Mouse (Mus musculus) kidney, embryonic 15.5 days (tissue): ENCODE data around the gene Phf20. TPM values are rescaled to one million over a fixed set of nuclear protein-coding genes. Genes with fewer than 3 reads are reported as not detected.
"Not testable (repeated sequence)": the region's sequence is repeated elsewhere in the genome, so short reads cannot be mapped to it uniquely, and the experiment has no call there.

Source experiments
- ATAC-seq: fragments of 200-750 bp; cut with Nextera tagmentation; replicated peaks from 2 replicates; pipeline ENCODE4 v1.8.0; 2017; ENCODE audit warnings: moderate TSS enrichment; ENCODE audit not compliant: low FRiP score
- H3K27ac ChIP-seq: fragments of 300-500 bp; sonication (generic); 2 replicates; pipeline ENCODE4 v1.5.1; 2015; ENCODE audit warnings: mild to moderate bottlenecking, inconsistent platforms
- H3K27me3 ChIP-seq: fragments of 300-500 bp; sonication (generic); 2 replicates; pipeline ENCODE4 v1.6.1; 2015; ENCODE audit warnings: inconsistent platforms
- H3K36me3 ChIP-seq: fragments of 300-500 bp; sonication (generic); 2 replicates; pipeline ENCODE4 v1.6.1; 2015; ENCODE audit warnings: inconsistent platforms
- H3K4me1 ChIP-seq: fragments of 300-500 bp; sonication (generic); 2 replicates; pipeline ENCODE4 v1.6.1; 2015; ENCODE audit warnings: inconsistent platforms
- H3K4me2 ChIP-seq: fragments of 300-500 bp; sonication (generic); 2 replicates; pipeline ENCODE4 v1.6.1; 2015; ENCODE audit warnings: moderate library complexity, mild to moderate bottlenecking, inconsistent platforms
- H3K4me3 ChIP-seq: fragments of 300-500 bp; sonication (generic); replicated peaks from 2 replicates; pipeline ENCODE4 v1.5.1; 2015; ENCODE audit warnings: mild to moderate bottlenecking, inconsistent platforms
- H3K9ac ChIP-seq: fragments of 300-500 bp; sonication (generic); 2 replicates; pipeline ENCODE4 v1.6.1; 2015; ENCODE audit warnings: mild to moderate bottlenecking, inconsistent platforms
- H3K9me3 ChIP-seq: fragments of 300-500 bp; sonication (generic); replicated peaks from 2 replicates; pipeline ENCODE4 v1.6.1; 2016; ENCODE audit warnings: inconsistent platforms
- WGBS: fragments of 180-500 bp; shearing (Covaris S2); methylation state at CpG from one replicate; pipeline ENCODE4 v1.1.7; 2015; ENCODE audit warnings: mixed read lengths; 5-methylcytosine and 5-hydroxymethylcytosine counted together
- polyA plus RNA-seq: library from polyadenylated mRNA; unstranded; fragments of >200 nt; fragmentation: Nextera tagmentation; extraction: Ambion mirVana; gene quantifications from 2 replicates; pipeline ENCODE4 v1.2.1, GENCODE M21; 2015

The Phf20 gene
- polyA plus RNA-seq, 1 experiment from 2014 or later: 78.4 TPM

- Histone ChIP-seq H3K27ac (no peak overlapping the region), H3K9me3 (no peaks in the 10 kb centered on the region), H3K4me3 (no peak overlapping the region), H3K36me3 (peaks cover 44% of the 10 kb centered on the region), H3K4me1 (peaks cover 25% of the 10 kb centered on the region), H3K4me2 (no peak overlapping the region), H3K9ac (no peak overlapping the region), H3K27me3 (no peaks in the 10 kb centered on the region)
- WGBS: 90% methylated on average over 6 of the region's 6 CpGs
- ATAC-seq: no peak
These were observed 7.7 kb downstream of the Phf20 start for GRCm38 (mm10) chr2:156203917-156204316.

GRCm38 (mm10) chr2:156217786-156218185 is 21.5 kb downstream of the Phf20 start:
- Histone ChIP-seq H3K27ac (no peak overlapping the region), H3K4me1 (no peaks in the 10 kb centered on the region), H3K9ac (no peak overlapping the region), H3K9me3 (no peaks in the 10 kb centered on the region), H3K4me2 (no peak overlapping the region), H3K4me3 (no peak overlapping the region), H3K36me3 (peaks cover 29% of the 10 kb centered on the region), H3K27me3 (no peaks in the 10 kb centered on the region)
- no peak for ATAC-seq
- WGBS: 88% methylated on average over 1 of the region's 1 CpGs

GRCm38 (mm10) chr2:156222100-156222499 is 25.8 kb downstream of the Phf20 start:
- H3K36me3 ChIP-seq: peaks cover 57% of the 10 kb centered on the region
- ATAC-seq: no peak

DNA sequence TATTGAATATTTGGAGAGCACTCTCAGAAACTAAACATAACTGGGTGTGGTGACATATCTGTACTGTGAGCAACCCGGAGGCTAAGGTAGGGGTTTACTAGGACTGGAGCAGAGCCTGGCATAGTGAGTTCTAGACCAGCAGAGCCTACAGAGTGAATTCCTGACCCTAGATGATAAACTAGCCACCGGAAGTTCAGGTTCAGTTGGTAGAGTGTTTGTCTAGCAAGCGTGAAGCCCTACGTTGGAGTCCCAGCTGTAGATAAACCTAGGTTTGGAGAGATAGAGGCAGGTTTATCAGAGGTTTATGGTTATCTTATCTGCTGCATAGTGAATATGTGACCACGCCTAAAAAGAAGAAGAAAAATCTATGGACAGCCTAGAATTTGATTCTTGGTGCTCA is 27.8 kb downstream of the Phf20 start:
- 88% methylated on average over 5 of the region's 5 CpGs for WGBS

More at GRCm38 (mm10) chr2:156222100-156222499, 25.8 kb downstream of the Phf20 start:
- H3K27ac ChIP-seq: no peak overlapping the region
- no peaks in the 10 kb centered on the region for H3K27me3 ChIP-seq
- H3K9me3 ChIP-seq: no peaks in the 10 kb centered on the region
- H3K4me3 ChIP-seq: no peak overlapping the region
- no peaks in the 10 kb centered on the region for H3K4me1 ChIP-seq
- H3K4me2 ChIP-seq: no peak overlapping the region
- H3K9ac ChIP-seq: no peak overlapping the region

DNA sequence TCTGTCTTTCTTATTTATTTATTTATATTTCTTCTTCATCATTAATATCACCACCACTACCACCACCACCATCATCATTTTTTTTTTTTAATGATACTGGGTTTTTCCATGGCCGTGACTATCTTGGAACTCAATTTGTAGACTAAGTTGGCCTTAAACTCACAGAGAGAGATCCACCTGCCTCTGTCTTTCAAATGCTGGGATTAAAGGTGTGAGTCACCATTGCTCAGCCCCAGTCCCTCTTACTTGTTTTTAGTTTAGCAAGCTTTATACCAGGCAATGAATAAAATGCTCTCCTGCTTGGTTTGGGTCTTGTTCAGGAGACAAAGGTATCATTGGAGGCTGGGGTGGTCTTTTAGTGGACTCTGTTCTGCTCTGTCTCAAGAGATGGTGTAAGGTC is 31.4 kb downstream of the Phf20 start:
- Histone ChIP-seq H3K4me3 (no peak overlapping the region), H3K4me1 (no peaks in the 10 kb centered on the region), H3K9me3 (no peaks in the 10 kb centered on the region), H3K27ac (no peak overlapping the region), H3K36me3 (peaks cover 89% of the 10 kb centered on the region), H3K4me2 (no peak overlapping the region), H3K27me3 (no peaks in the 10 kb centered on the region), H3K9ac (no peak overlapping the region)
- WGBS: 94% methylated on average over 1 of the region's 1 CpGs
- ATAC-seq: no peak

More for the DNA sequence above, 27.8 kb downstream of the Phf20 start:
- Histone ChIP-seq H3K4me2 (no peak overlapping the region), H3K9me3 (no peaks in the 10 kb centered on the region), H3K36me3 (peaks cover 77% of the 10 kb centered on the region), H3K9ac (no peak overlapping the region), H3K4me3 (no peak overlapping the region), H3K4me1 (no peaks in the 10 kb centered on the region), H3K27me3 (no peaks in the 10 kb centered on the region), H3K27ac (no peak overlapping the region)
- ATAC-seq: no peak

DNA sequence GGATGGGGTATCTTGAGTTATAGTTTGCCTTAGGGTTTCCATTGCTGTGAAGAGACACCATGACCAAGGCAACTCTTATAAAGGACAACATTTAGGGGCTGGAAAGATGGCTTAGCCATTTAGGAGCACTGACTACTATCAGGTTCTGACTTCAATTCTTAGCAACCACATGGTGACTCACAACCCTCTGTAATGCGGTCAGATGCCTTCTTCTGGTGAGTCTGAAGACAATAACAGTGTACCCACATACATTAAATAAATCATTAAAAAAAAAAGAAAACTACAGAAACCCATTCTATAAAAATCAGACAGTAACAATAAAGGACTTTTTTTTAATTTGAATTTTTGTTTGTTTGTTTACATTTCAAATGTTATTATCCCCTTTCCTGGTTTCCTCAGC is 32.9 kb downstream of the Phf20 start:
- Histone ChIP-seq H3K4me2 (no peak overlapping the region), H3K27ac (no peak overlapping the region), H3K9ac (no peak overlapping the region), H3K4me1 (no peaks in the 10 kb centered on the region), H3K27me3 (no peaks in the 10 kb centered on the region), H3K4me3 (no peak overlapping the region), H3K9me3 (no peaks in the 10 kb centered on the region), H3K36me3 (peaks cover 86% of the 10 kb centered on the region)
- 91% methylated on average over 1 of the region's 1 CpGs for WGBS
- ATAC-seq: no peak

GRCm38 (mm10) chr2:156231340-156231739 is 35.1 kb downstream of the Phf20 start:
- Histone ChIP-seq H3K9ac (no peak overlapping the region), H3K4me3 (no peak overlapping the region), H3K4me1 (no peaks in the 10 kb centered on the region), H3K9me3 (no peaks in the 10 kb centered on the region), H3K36me3 (peaks cover 85% of the 10 kb centered on the region), H3K27ac (no peak overlapping the region), H3K4me2 (no peak overlapping the region), H3K27me3 (no peaks in the 10 kb centered on the region)
- no peak for ATAC-seq

GRCm38 (mm10) chr2:156233275-156233948 is 37.1 kb downstream of the Phf20 start:
- Histone ChIP-seq H3K9ac (no peak overlapping the region), H3K4me1 (no peaks in the 10 kb centered on the region), H3K27me3 (no peaks in the 10 kb centered on the region), H3K4me3 (no peak overlapping the region), H3K4me2 (no peak overlapping the region), H3K27ac (no peak overlapping the region), H3K9me3 (no peaks in the 10 kb centered on the region), H3K36me3 (peaks cover 82% of the 10 kb centered on the region)
- no peak for ATAC-seq
- 88% methylated on average over 3 of the region's 3 CpGs for WGBS

DNA sequence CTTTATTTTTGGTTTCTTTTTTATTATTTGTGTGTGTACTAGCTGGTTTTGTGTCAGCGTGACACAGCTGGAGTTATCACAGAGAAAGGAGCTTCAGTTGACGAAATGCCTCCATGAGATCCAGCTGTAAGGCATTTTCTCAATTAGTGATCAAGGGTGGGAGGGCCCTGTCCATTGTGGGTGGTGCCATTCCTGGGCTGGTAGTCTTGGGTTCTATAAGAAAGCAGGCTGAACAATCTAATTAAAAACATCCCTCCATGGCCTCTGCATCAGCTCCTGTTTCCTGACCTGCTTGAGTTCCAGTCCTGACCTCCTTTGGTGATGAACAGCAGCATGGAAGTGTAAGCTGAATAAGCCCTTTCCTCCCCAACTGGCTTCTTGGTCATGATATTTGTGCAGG is 37.8 kb downstream of the Phf20 start:
- peaks cover 79% of the 10 kb centered on the region for H3K36me3 ChIP-seq
- not testable (repeated sequence) for H3K27ac ChIP-seq, H3K27me3 ChIP-seq, H3K4me2 ChIP-seq, H3K9ac ChIP-seq, H3K9me3 ChIP-seq, ATAC-seq, H3K4me1 ChIP-seq, H3K4me3 ChIP-seq
- 75% methylated on average over 2 of the region's 2 CpGs for WGBS

- H3K9ac ChIP-seq: no peak overlapping the region
- H3K36me3 ChIP-seq: peaks cover 83% of the 10 kb centered on the region
- no peaks in the 10 kb centered on the region for H3K9me3 ChIP-seq
- no peaks in the 10 kb centered on the region for H3K4me1 ChIP-seq
- no peak overlapping the region for H3K4me2 ChIP-seq
- H3K27me3 ChIP-seq: no peaks in the 10 kb centered on the region
- H3K4me3 ChIP-seq: no peak overlapping the region
- H3K27ac ChIP-seq: no peak overlapping the region
- ATAC-seq: no peak
- WGBS: 89% methylated on average over 4 of the region's 4 CpGs
These were observed 39.6 kb downstream of the Phf20 start for GRCm38 (mm10) chr2:156235847-156236246.

- no peak overlapping the region for H3K27ac ChIP-seq
- 90% methylated on average over 2 of the region's 2 CpGs for WGBS
- no peaks in the 10 kb centered on the region for H3K27me3 ChIP-seq
- no peaks in the 10 kb centered on the region for H3K4me1 ChIP-seq
- no peak overlapping the region for H3K4me3 ChIP-seq
- H3K9me3 ChIP-seq: no peaks in the 10 kb centered on the region
- peaks cover 67% of the 10 kb centered on the region for H3K36me3 ChIP-seq
- no peak overlapping the region for H3K4me2 ChIP-seq
- no peak for ATAC-seq
- H3K9ac ChIP-seq: no peak overlapping the region
These were observed 45.4 kb downstream of the Phf20 start for GRCm38 (mm10) chr2:156241662-156242061.

DNA sequence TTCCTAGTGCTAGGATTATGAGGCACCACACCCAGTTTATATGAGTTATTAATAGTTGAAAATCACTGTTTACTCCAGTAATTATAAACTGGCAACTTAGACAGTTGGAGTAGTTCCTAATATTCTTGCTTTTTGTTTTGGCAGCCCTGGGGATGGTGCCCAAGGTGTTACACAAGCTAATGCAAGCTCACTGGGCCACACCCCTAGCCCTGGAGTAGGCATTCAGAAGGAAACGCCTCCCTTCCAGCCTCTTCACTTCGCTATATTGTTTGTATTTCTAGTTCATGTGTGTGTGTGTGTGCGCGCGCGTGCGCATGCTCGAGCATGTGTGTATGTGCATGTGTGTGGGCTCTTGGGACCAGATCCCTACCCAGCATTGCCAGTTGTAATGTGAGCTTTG is 46.7 kb downstream of the Phf20 start:
- Histone ChIP-seq H3K4me1 (no peaks in the 10 kb centered on the region), H3K4me2 (no peak overlapping the region), H3K9me3 (no peaks in the 10 kb centered on the region), H3K27me3 (no peaks in the 10 kb centered on the region), H3K27ac (no peak overlapping the region), H3K9ac (no peak overlapping the region), H3K4me3 (no peak overlapping the region), H3K36me3 (peaks cover 70% of the 10 kb centered on the region)
- 92% methylated on average over 8 of the region's 8 CpGs for WGBS
- no peak for ATAC-seq

- Histone ChIP-seq H3K9me3 (no peaks in the 10 kb centered on the region), H3K4me1 (no peaks in the 10 kb centered on the region), H3K4me3 (no peak overlapping the region), H3K27me3 (no peaks in the 10 kb centered on the region), H3K36me3 (peaks cover 67% of the 10 kb centered on the region), H3K4me2 (no peak overlapping the region), H3K9ac (no peak overlapping the region), H3K27ac (no peak overlapping the region)
- ATAC-seq: no peak
These were observed 51.3 kb downstream of the Phf20 start for GRCm38 (mm10) chr2:156247599-156247998.
